Mouse (Mus musculus) CH12.LX (cell line): ENCODE measurements at regions not wholly inside any gene's neighbourhood (a gene's known extent, or its start where the extent isn't known, plus 50 kb on each side); places are given as distances from the start of the nearest gene placed in this dataset.

Experiments used
- DNase-seq: peaks from one replicate; pipeline ENCODE4 v3.0.0-alpha.2; 2013; ENCODE audit errors: extremely low read depth
- H3K27ac ChIP-seq: 2 replicates; pipeline ENCODE4 v1.5.1; 2012; ENCODE audit warnings: low read depth, mild to moderate bottlenecking, control low read depth, moderate library complexity; ENCODE audit not compliant: insufficient read depth
- H3K27me3 ChIP-seq: replicated peaks from 2 replicates; pipeline ENCODE3; 2012; ENCODE audit warnings: inconsistent platforms
- H3K36me3 ChIP-seq, 2 experiments: replicated peaks in 1 of 2; 2 replicates each; pipeline versions ENCODE3 to v1.6.1; 2012; ENCODE audit warnings: inconsistent platforms in 1 of 2, low read length in 1 of 2, mild to moderate bottlenecking in 1 of 2, mixed read lengths in 1 of 2, moderate library complexity in 1 of 2; ENCODE audit not compliant: control insufficient read depth in 1 of 2, insufficient read depth in 1 of 2
- H3K4me1 ChIP-seq, 2 experiments: 2 replicates each; pipeline ENCODE4 v1.6.1; 2012; ENCODE audit warnings: inconsistent platforms in 1 of 2, moderate library complexity in 1 of 2; ENCODE audit not compliant: insufficient read depth in 2 of 2, control insufficient read depth in 1 of 2
- H3K4me2 ChIP-seq: 2 replicates; pipeline ENCODE4 v1.6.1; 2012; ENCODE audit warnings: low read depth, mild to moderate bottlenecking, control low read depth; ENCODE audit not compliant: poor library complexity, insufficient read depth, severe bottlenecking
- H3K4me3 ChIP-seq, 3 experiments: fragments of 150-350 bp in 1 of 3; sonication (generic) in 1 of 3; replicated peaks in 1 of 3; 2 replicates each; pipeline versions ENCODE3 to v1.5.1; 2011 to 2012; ENCODE audit warnings: low read depth in 2 of 3, low read length in 2 of 3, mild to moderate bottlenecking in 2 of 3, moderate library complexity in 2 of 3, control low read depth in 1 of 3, improper control_type of control experiment in 1 of 3, inconsistent platforms in 1 of 3, mixed read lengths in 1 of 3; ENCODE audit not compliant: poor library complexity in 1 of 3
- H3K79me2 ChIP-seq: replicated peaks from 2 replicates; pipeline ENCODE4 v1.6.1; 2012; ENCODE audit warnings: mild to moderate bottlenecking, moderate library complexity; ENCODE audit not compliant: control insufficient read depth, poor library complexity, insufficient read depth, severe bottlenecking; ENCODE audit errors: extremely low read depth
- H3K9ac ChIP-seq: 2 replicates; pipeline ENCODE4 v1.6.1; 2012; ENCODE audit warnings: low read depth, mild to moderate bottlenecking, control low read depth, moderate library complexity; ENCODE audit not compliant: insufficient read depth
- H3K9me3 ChIP-seq: replicated peaks from 2 replicates; pipeline ENCODE3; 2012; ENCODE audit warnings: low read length, inconsistent platforms, mixed read lengths
- E2F4 ChIP-seq: IDR thresholded peaks from 2 replicates; pipeline ENCODE4 v1.6.1; 2011; ENCODE audit warnings: low read depth, low read length, improper control_type of control experiment; ENCODE audit not compliant: insufficient replicate concordance
- ELF1 ChIP-seq: IDR thresholded peaks from 2 replicates; pipeline ENCODE4 v1.6.1; 2014; ENCODE audit warnings: low read depth, mild to moderate bottlenecking, inconsistent platforms, low read length, improper control_type of control experiment
- JUN ChIP-seq: IDR thresholded peaks from 2 replicates; pipeline ENCODE4 v1.6.1; 2011; ENCODE audit warnings: low read depth, mild to moderate bottlenecking, low read length, improper control_type of control experiment, moderate library complexity; ENCODE audit not compliant: insufficient read depth
- MAZ ChIP-seq: IDR thresholded peaks from 2 replicates; pipeline ENCODE4 v1.6.1; 2012; ENCODE audit warnings: low read depth, mild to moderate bottlenecking, inconsistent platforms, low read length, improper control_type of control experiment, moderate library complexity
- MXI1 ChIP-seq: IDR thresholded peaks from 2 replicates; pipeline ENCODE4 v1.6.1; 2011; ENCODE audit warnings: mild to moderate bottlenecking, low read depth, low read length, improper control_type of control experiment
- MYC ChIP-seq: IDR thresholded peaks from 2 replicates; pipeline ENCODE4 v1.6.1; 2011; ENCODE audit warnings: low read depth, mild to moderate bottlenecking, improper control_type of control experiment, low read length
- NELFE ChIP-seq: IDR thresholded peaks from 2 replicates; pipeline ENCODE4 v1.6.1; 2011; ENCODE audit warnings: low read depth, low read length, improper control_type of control experiment
- NRF1 ChIP-seq: IDR thresholded peaks from 2 replicates; pipeline ENCODE4 v1.6.1; 2014; ENCODE audit warnings: low read depth, mild to moderate bottlenecking, inconsistent platforms, low read length, improper control_type of control experiment, moderate library complexity
- POLR2AphosphoS2 ChIP-seq: IDR thresholded peaks from 2 replicates; pipeline ENCODE4 v1.6.1; 2011; ENCODE audit warnings: low read depth, low read length, improper control_type of control experiment
- SIN3A ChIP-seq: IDR thresholded peaks from 2 replicates; pipeline ENCODE4 v1.6.1; 2012; ENCODE audit warnings: low read length, improper control_type of control experiment, inconsistent platforms
- UBTF ChIP-seq: IDR thresholded peaks from 2 replicates; pipeline ENCODE4 v1.6.1; 2012; ENCODE audit warnings: low read depth, mild to moderate bottlenecking, inconsistent platforms, low read length, improper control_type of control experiment, moderate library complexity
- ZC3H11A ChIP-seq: IDR thresholded peaks from 2 replicates; pipeline ENCODE4 v1.6.1; 2012; ENCODE audit warnings: low read depth, mild to moderate bottlenecking, inconsistent platforms, low read length, improper control_type of control experiment
- ZMIZ1 ChIP-seq: IDR thresholded peaks from 2 replicates; pipeline ENCODE4 v1.6.1; 2012; ENCODE audit warnings: low read depth, mild to moderate bottlenecking, inconsistent platforms, low read length, improper control_type of control experiment
- ZNF384 ChIP-seq: IDR thresholded peaks from 2 replicates; pipeline ENCODE4 v1.6.1; 2012; ENCODE audit warnings: low read depth, low read length, improper control_type of control experiment, inconsistent platforms
- dilution Hi-C: fragments of 300-500 bp; cut with MboI; formaldehyde crosslinking; loops from 2 replicates; pipeline ENCODE4 v1.14.3; 2020; ENCODE audit warnings: low sequenced_read_pairs; ENCODE audit not compliant: extremely low pct_unique_long_range_greater_than_20kb, extremely low pct_ligation_motif_present
- in situ Hi-C: fragments of 300-500 bp; cut with MboI; formaldehyde crosslinking; loops from 3 replicates; pipeline ENCODE4 v1.14.3; 2019; ENCODE audit warnings: low sequenced_read_pairs, low pct_ligation_motif_present, low pct_unique_long_range_greater_than_20kb, mixed read lengths

DNA sequence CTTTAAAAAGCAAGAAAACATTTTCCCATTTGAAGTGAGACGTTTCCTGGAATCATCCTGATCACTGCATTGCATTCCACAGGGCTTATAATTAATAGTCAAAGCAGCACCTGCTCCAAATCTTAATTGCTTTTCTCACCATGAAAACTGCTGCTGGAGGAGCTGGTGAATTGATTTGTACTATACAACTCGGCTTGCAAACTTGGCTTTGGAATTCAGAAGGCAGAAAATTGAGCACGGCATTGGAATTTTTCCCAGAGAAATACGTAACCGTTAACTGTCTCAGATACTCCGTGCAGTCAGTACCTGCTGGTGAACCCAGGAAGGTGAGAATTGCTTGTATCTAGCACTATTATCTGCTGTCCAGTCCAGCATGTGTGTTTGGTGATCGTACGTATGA, 249.3 kb downstream of the Gm19410 start:
- Histone ChIP-seq H3K4me3 (no peak overlapping the region), H3K36me3 (no peaks in the 10 kb centered on the region), H3K27ac (no peak overlapping the region), H3K4me2 (no peak overlapping the region), H3K4me1 (peaks cover 0 to 2% of the 10 kb centered on the region in 2 experiments; a peak in 1 of 4 replicates), H3K27me3 (no peaks in the 10 kb centered on the region), H3K79me2 (no peaks in the 10 kb centered on the region), H3K9me3 (no peaks in the 10 kb centered on the region), H3K9ac (no peak overlapping the region)
- no peak for DNase-seq
- dilution Hi-C loops, result no loop called here
- in situ Hi-C loops, result no loop called here
- no peak for TF ChIP-seq NELFE
- TF ChIP-seq JUN, result no peak
- no peak for TF ChIP-seq UBTF
- no peak for TF ChIP-seq E2F4
- TF ChIP-seq NRF1, result no peak
- no peak for TF ChIP-seq ZMIZ1
- TF ChIP-seq SIN3A, result no peak
- TF ChIP-seq MAZ, result no peak
- no peak for TF ChIP-seq MXI1
- TF ChIP-seq ELF1, result no peak
- TF ChIP-seq ZNF384, result no peak

DNA sequence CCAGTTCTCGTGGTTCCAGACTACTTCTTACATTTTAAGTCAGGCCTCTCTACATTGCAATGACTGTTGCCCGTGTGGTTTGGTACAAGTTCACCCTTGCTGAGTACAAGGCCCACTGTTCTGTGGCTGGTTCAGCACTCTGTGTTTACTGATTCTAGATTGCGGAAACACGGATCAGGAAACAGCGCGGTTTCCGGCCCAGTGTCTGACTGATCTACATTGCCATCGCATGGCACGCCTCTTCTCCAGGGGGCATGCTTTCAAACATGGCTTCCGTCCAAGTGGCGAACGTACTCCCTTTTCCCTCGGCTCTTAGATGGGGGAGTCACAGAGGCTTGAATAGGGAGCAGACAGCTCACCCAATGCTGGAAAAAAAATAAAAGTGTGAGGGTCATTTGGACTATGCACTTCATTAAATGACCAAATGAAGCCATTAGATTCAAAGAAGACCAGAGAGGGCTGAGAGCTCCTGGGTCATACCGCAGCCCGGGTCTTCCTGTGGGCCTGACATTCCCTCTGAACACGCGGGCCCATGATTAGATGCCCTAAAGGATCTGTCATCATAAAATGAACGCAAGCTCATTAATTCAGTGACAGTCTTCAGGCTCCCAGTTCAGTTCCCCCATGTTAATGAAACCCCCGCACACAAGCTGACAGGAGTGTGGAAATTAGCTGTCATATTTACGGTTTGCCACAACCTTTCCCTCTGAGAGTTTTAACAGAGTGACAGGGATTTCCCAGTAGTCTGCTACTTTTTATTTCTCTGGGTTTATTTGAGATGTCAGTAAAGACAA, 250.9 kb downstream of the Gm19410 start:
- Histone ChIP-seq H3K4me2 (no peak overlapping the region), H3K9me3 (no peaks in the 10 kb centered on the region), H3K79me2 (no peaks in the 10 kb centered on the region), H3K27me3 (no peaks in the 10 kb centered on the region), H3K9ac (no peak overlapping the region), H3K4me3 (no peak overlapping the region), H3K4me1 (peaks cover 0 to 2% of the 10 kb centered on the region in 2 experiments; a peak in 1 of 4 replicates), H3K36me3 (no peaks in the 10 kb centered on the region), H3K27ac (no peak overlapping the region)
- TF ChIP-seq ZC3H11A (no peak), MYC (no peak), POLR2AphosphoS2 (no peak)
- no peak for DNase-seq
- dilution Hi-C loops, result no loop called here
- in situ Hi-C loops, result no loop called here
